Mouse (Mus musculus) bone marrow, adult 2 months (tissue): ENCODE data around the gene Rpl9-ps6. TPM values are rescaled to one million over a fixed set of nuclear protein-coding genes. Genes with fewer than 3 reads are reported as not detected.
"Not testable (repeated sequence)": the region's sequence is repeated elsewhere in the genome, so short reads cannot be mapped to it uniquely, and the experiment has no call there.

Experiments used
- H3K27ac ChIP-seq: fragments of 200-500 bp; 2 replicates; pipeline ENCODE4 v1.5.1; 2012; ENCODE audit warnings: low read depth, mild to moderate bottlenecking, control low read depth, inconsistent platforms, low read length; ENCODE audit not compliant: control insufficient read depth, poor library complexity, insufficient read depth
- H3K4me1 ChIP-seq: fragments of 200-500 bp; 2 replicates; pipeline ENCODE4 v1.6.1; 2011; ENCODE audit warnings: low read length; ENCODE audit not compliant: control insufficient read depth, insufficient read depth
- H3K4me3 ChIP-seq: fragments of 200-500 bp; replicated peaks from 2 replicates; pipeline ENCODE3; 2011; ENCODE audit warnings: mild to moderate bottlenecking, low read depth, low read length, control low read depth; ENCODE audit not compliant: control insufficient read depth
- CTCF ChIP-seq: fragments of 200-500 bp; IDR thresholded peaks from 2 replicates; pipeline ENCODE4 v1.5.1; 2011; ENCODE audit warnings: low read length, control low read depth; ENCODE audit not compliant: control insufficient read depth, insufficient read depth
- POLR2A ChIP-seq: fragments of 200-500 bp; IDR thresholded peaks from 2 replicates; pipeline ENCODE4 v1.6.1; 2011; ENCODE audit warnings: low read depth, mild to moderate bottlenecking, control low read depth, low read length, borderline replicate concordance; ENCODE audit not compliant: control insufficient read depth
- WGBS: fragments of 180-500 bp; shearing (Covaris S2); methylation state at CpG from one replicate; pipeline ENCODE4 v1.1.7; 2018; 5-methylcytosine and 5-hydroxymethylcytosine counted together
- polyA plus RNA-seq: library from polyadenylated mRNA; stranded (reverse); fragments of >200 nt; gene quantifications from 2 replicates; pipeline ENCODE4 v1.2.4, GENCODE M21; 2011; ENCODE audit warnings: low replicate concordance; ENCODE audit not compliant: missing spikeins, insufficient read depth, insufficient read length

Gene Rpl9-ps6
- polyA plus RNA-seq, 1 experiment: 2,064 TPM

GRCm38 (mm10) chr19:32476712-32477052 is 10.3 kb upstream of the Rpl9-ps6 start:
- H3K27ac ChIP-seq: no peak overlapping the region; the same call in 1 of the 2 replicates
- H3K4me1 ChIP-seq: no peaks in the 10 kb centered on the region; the same call in 1 of the 2 replicates

GRCm38 (mm10) chr19:32476016-32476711 is 9.8 kb upstream of the Rpl9-ps6 start:
- no peaks in the 10 kb centered on the region; the same call in 1 of the 2 replicates for H3K4me1 ChIP-seq
- 64% methylated on average over 12 of the region's 12 CpGs for WGBS
- peak overlapping the region; percentile 86 for H3K27ac ChIP-seq
- no peak overlapping the region for H3K4me3 ChIP-seq
- TF ChIP-seq POLR2A (no peak), CTCF (no peak)

More at GRCm38 (mm10) chr19:32476712-32477052, 10.3 kb upstream of the Rpl9-ps6 start:
- H3K4me3 ChIP-seq: no peak overlapping the region
- WGBS: 59% methylated on average over 4 of the region's 4 CpGs
- TF ChIP-seq CTCF (no peak), POLR2A (no peak)

GRCm38 (mm10) chr19:32470570-32471263 is 4.3 kb upstream of the Rpl9-ps6 start:
- no peak overlapping the region for H3K4me3 ChIP-seq
- no peak overlapping the region for H3K27ac ChIP-seq
- TF ChIP-seq CTCF (no peak), POLR2A (no peak)
- H3K4me1 ChIP-seq: peaks cover 4% of the 10 kb centered on the region
- WGBS: 76% methylated on average over 13 of the region's 13 CpGs

GRCm38 (mm10) chr19:32470059-32470497 is 3.7 kb upstream of the Rpl9-ps6 start:
- no peak overlapping the region for H3K4me3 ChIP-seq

GRCm38 (mm10) chr19:32467325-32467724 is 947 bp upstream of the Rpl9-ps6 start:
- no peak overlapping the region for H3K4me3 ChIP-seq
- peaks cover 4% of the 10 kb centered on the region for H3K4me1 ChIP-seq
- H3K27ac ChIP-seq: no peak overlapping the region
- 74% methylated on average over 5 of the region's 5 CpGs for WGBS
- TF ChIP-seq CTCF (no peak), POLR2A (no peak)

More at GRCm38 (mm10) chr19:32470059-32470497, 3.7 kb upstream of the Rpl9-ps6 start:
- TF ChIP-seq POLR2A (no peak), CTCF (no peak)
- no peak overlapping the region for H3K27ac ChIP-seq
- 10% methylated on average over 6 of the region's 6 CpGs for WGBS
- H3K4me1 ChIP-seq: peaks cover 4% of the 10 kb centered on the region

GRCm38 (mm10) chr19:32465228-32465627 is 1.1 kb downstream of the Rpl9-ps6 start:
- H3K27ac ChIP-seq: no peak overlapping the region

GRCm38 (mm10) chr19:32463037-32463436 is 3.3 kb downstream of the Rpl9-ps6 start:
- WGBS: 89% methylated on average over 6 of the region's 6 CpGs
- Histone ChIP-seq H3K4me1 (no peaks in the 10 kb centered on the region), H3K4me3 (no peak overlapping the region), H3K27ac (no peak overlapping the region)
- TF ChIP-seq CTCF: no peak
- no peak for TF ChIP-seq POLR2A

More at GRCm38 (mm10) chr19:32465228-32465627, 1.1 kb downstream of the Rpl9-ps6 start:
- WGBS: 64% methylated on average over 4 of the region's 4 CpGs
- TF ChIP-seq POLR2A (no peak), CTCF (no peak)
- Histone ChIP-seq H3K4me1 (no peaks in the 10 kb centered on the region; the same call in 1 of the 2 replicates), H3K4me3 (no peak overlapping the region)

- not testable (repeated sequence) for H3K4me1 ChIP-seq, H3K4me3 ChIP-seq, H3K27ac ChIP-seq
- 77% methylated on average over 8 of the region's 8 CpGs for WGBS
Measured at GRCm38 (mm10) chr19:32457631-32458030, 8.7 kb downstream of the Rpl9-ps6 start.

- H3K27ac ChIP-seq: no peak overlapping the region
- no peaks in the 10 kb centered on the region for H3K4me1 ChIP-seq
- H3K4me3 ChIP-seq: no peak overlapping the region
- TF ChIP-seq CTCF (no peak), POLR2A (no peak)
- 84% methylated on average over 2 of the region's 2 CpGs for WGBS
Measured at GRCm38 (mm10) chr19:32456744-32457143, 9.6 kb downstream of the Rpl9-ps6 start.
